Mouse (Mus musculus) ES-E14 (cell line): ENCODE measurements around the gene P2rx1. TPM values are rescaled to one million over a fixed set of nuclear protein-coding genes. Genes with fewer than 3 reads are reported as not detected.

Experiments
- DNase-seq: peaks from one replicate; pipeline ENCODE4 v3.0.0-alpha.2; 2013; ENCODE audit warnings: low read depth, low spot score
- H3K27ac ChIP-seq: 2 replicates; pipeline ENCODE4 v1.5.1; 2012; ENCODE audit warnings: low read depth, mild to moderate bottlenecking, low read length, moderate library complexity, mixed read lengths; ENCODE audit not compliant: poor library complexity, insufficient read depth, severe bottlenecking
- H3K36me3 ChIP-seq: 2 replicates; pipeline ENCODE4 v1.6.1; 2012; ENCODE audit warnings: mild to moderate bottlenecking, low read length, moderate library complexity, mixed read lengths; ENCODE audit not compliant: control insufficient read depth, poor library complexity, insufficient read depth, severe bottlenecking
- H3K4me1 ChIP-seq, 2 experiments: fragments of 150-350 bp in 1 of 2; sonication (generic) in 1 of 2; 2 replicates each; pipeline ENCODE4 v1.6.1; 2012; ENCODE audit warnings: low read length in 2 of 2, mild to moderate bottlenecking in 1 of 2, mixed read lengths in 1 of 2; ENCODE audit not compliant: control insufficient read depth in 2 of 2, insufficient read depth in 2 of 2, poor library complexity in 1 of 2
- H3K4me3 ChIP-seq, 2 experiments: fragments of 150-350 bp in 1 of 2; sonication (generic) in 1 of 2; 2 replicates each; pipeline ENCODE4 v1.5.1; 2012; ENCODE audit warnings: low read length in 2 of 2, low read depth in 1 of 2, mild to moderate bottlenecking in 1 of 2, mixed read lengths in 1 of 2; ENCODE audit not compliant: insufficient read depth in 1 of 2, poor library complexity in 1 of 2, severe bottlenecking in 1 of 2
- H3K9ac ChIP-seq: 2 replicates; pipeline ENCODE4 v1.6.1; 2012; ENCODE audit warnings: low read depth, mild to moderate bottlenecking, low read length, mixed read lengths; ENCODE audit not compliant: poor library complexity, insufficient read depth, severe bottlenecking
- H3K9me3 ChIP-seq: fragments of 150-350 bp; sonication (generic); 2 replicates; pipeline ENCODE4 v1.6.1; 2012; ENCODE audit warnings: low read depth, mild to moderate bottlenecking, low read length; ENCODE audit not compliant: control insufficient read depth, insufficient read depth
- CHD2 ChIP-seq: IDR thresholded peaks from 2 replicates; pipeline ENCODE4 v1.6.1; 2014; ENCODE audit warnings: mild to moderate bottlenecking, low read depth, low read length, inconsistent platforms
- HCFC1 ChIP-seq: IDR thresholded peaks from 2 replicates; pipeline ENCODE4 v1.6.1; 2012; ENCODE audit warnings: low read length, inconsistent platforms, borderline replicate concordance; ENCODE audit not compliant: insufficient read depth
- MAFK ChIP-seq: IDR thresholded peaks from 2 replicates; pipeline ENCODE4 v1.6.1; 2014; ENCODE audit warnings: mild to moderate bottlenecking, low read depth, low read length, inconsistent platforms; ENCODE audit not compliant: insufficient read depth
- ZC3H11A ChIP-seq: IDR thresholded peaks from 2 replicates; pipeline ENCODE4 v1.6.1; 2012; ENCODE audit warnings: low read depth, mild to moderate bottlenecking, inconsistent platforms, low read length, borderline replicate concordance
- ZNF384 ChIP-seq: IDR thresholded peaks from 2 replicates; pipeline ENCODE4 v1.6.1; 2012; ENCODE audit warnings: low read depth, low read length, inconsistent platforms
- in situ Hi-C, 2 experiments: fragments of 600-800 bp; cut with MboI; formaldehyde crosslinking; loops; one replicate each; pipeline ENCODE4 v1.15.1; 2025; ENCODE audit warnings: low sequenced_read_pairs in 2 of 2, inconsistent platforms in 1 of 2; ENCODE audit not compliant: unreplicated experiment in 2 of 2
- total RNA-seq: library from RNA; depleted of rRNA; stranded (reverse); fragments of 300-350 nt; gene quantifications from 2 replicates; pipeline ENCODE4 v1.2.3, GENCODE M21; 2012

Gene P2rx1
- total RNA-seq, 1 experiment: 0.36 TPM

DNA sequence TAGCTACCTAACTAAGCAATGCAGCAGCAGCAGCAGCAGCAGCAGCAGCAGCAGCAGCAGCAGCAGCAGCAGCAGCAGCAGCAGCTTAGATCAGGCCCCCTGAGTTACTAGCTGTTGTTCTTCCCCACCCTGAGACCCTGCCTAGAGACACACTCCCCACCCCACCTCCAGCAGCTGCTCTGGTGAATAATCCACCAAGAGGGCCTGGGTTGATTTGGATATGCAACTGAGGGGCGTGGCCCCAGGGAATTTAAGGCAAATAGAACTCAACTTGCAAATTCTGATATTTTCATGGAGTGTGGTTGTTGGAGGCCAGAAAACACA, 45.8 kb upstream of the P2rx1 start:
- no peak overlapping the region for H3K4me3 ChIP-seq
- TF ChIP-seq CHD2: no peak
- TF ChIP-seq HCFC1: no peak
- TF ChIP-seq ZNF384: no peak
- no peak for TF ChIP-seq ZC3H11A
- no peak for TF ChIP-seq MAFK

DNA sequence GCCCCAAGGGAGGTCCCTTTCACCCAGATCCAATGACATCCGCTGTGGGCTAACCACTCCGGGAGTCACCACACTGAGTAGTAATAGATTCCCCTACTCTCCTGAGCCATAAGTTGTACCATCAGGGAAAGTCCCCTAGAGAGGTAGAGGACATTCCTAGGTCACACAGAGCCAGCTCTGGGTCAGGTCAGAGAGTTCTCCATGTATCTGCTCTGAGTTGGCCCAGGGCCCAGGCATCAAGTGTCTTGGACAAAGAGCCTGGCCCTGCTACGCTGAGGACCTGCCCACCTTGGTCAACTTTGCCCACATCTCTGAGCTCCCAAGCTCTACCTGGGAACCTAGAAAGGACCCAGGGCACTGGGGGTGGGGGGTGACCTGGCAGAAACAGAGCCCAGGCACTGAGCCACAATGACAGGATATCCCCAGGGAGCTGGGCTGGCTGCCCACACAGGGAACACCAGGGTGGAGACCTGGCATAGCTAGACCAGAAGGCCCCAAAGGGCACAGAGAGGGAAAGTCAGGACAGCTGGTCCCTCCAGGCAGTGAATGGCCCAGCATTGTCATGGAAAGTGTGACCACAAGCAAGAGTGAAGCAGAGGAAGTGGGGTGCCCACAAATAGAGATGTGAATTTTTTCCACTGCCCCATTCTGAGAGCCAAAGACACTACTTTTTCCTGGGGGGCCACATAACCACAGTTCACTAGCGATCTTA, 45.3 kb upstream of the P2rx1 start:
- no peak for DNase-seq
- in situ Hi-C loops: no loop called here

More for the DNA sequence above, 45.8 kb upstream of the P2rx1 start:
- no peak for DNase-seq
- Histone ChIP-seq H3K4me1 (peaks cover 16 to 28% of the 10 kb centered on the region in 2 experiments; a peak in 3 of 4 replicates), H3K36me3 (no peaks in the 10 kb centered on the region), H3K9me3 (no peaks in the 10 kb centered on the region), H3K27ac (no peak overlapping the region), H3K9ac (no peak overlapping the region)
- in situ Hi-C loops: no loop called here

DNA sequence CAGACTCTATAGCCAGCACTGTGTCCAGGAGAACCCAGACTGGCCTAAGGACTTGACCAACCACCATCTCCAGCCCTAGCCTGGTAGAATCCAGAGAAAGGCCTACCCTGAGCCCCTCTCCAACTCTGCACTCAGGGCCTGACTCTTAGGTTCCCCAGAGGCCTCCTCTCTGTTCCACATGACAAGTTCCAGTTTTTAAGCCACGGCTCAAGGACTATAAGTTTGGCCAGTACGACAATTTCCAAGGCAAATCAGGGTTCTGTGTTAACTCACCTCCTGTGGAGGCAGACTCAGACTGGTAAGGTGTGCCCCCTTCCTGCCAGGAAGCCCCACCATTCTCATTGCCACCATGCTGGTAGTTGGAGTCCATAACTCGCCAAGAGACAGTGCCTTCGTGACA, 44.7 kb upstream of the P2rx1 start:
- Histone ChIP-seq H3K9ac (no peak overlapping the region), H3K36me3 (no peaks in the 10 kb centered on the region), H3K27ac (no peak overlapping the region), H3K4me1 (peaks cover 19 to 29% of the 10 kb centered on the region in 2 experiments; a peak in 3 of 4 replicates), H3K4me3 (no peak overlapping the region), H3K9me3 (no peaks in the 10 kb centered on the region)
- no peak for TF ChIP-seq ZNF384
- TF ChIP-seq CHD2: no peak
- TF ChIP-seq HCFC1: no peak
- TF ChIP-seq ZC3H11A: no peak
- no peak for TF ChIP-seq MAFK
- in situ Hi-C loops: no loop called here
- DNase-seq: no peak

More for the DNA sequence above, 45.3 kb upstream of the P2rx1 start:
- H3K27ac ChIP-seq: no peak overlapping the region
- no peak overlapping the region for H3K4me3 ChIP-seq
- H3K9ac ChIP-seq: no peak overlapping the region
- TF ChIP-seq CHD2: no peak
- TF ChIP-seq ZC3H11A: no peak
- TF ChIP-seq HCFC1: no peak
- TF ChIP-seq MAFK: no peak
- TF ChIP-seq ZNF384: no peak
- no peaks in the 10 kb centered on the region for H3K36me3 ChIP-seq
- no peaks in the 10 kb centered on the region for H3K9me3 ChIP-seq
- peaks cover 16 to 28% of the 10 kb centered on the region in 2 experiments; a peak in 3 of 4 replicates for H3K4me1 ChIP-seq

- in situ Hi-C loops: no loop called here
- Histone ChIP-seq H3K9ac (no peak overlapping the region), H3K9me3 (no peaks in the 10 kb centered on the region), H3K27ac (no peak overlapping the region), H3K4me1 (peaks cover 20 to 31% of the 10 kb centered on the region in 2 experiments; a peak in 3 of 4 replicates), H3K4me3 (no peak overlapping the region), H3K36me3 (no peaks in the 10 kb centered on the region)
- TF ChIP-seq MAFK: no peak
- TF ChIP-seq ZNF384: no peak
- no peak for TF ChIP-seq CHD2
- no peak for DNase-seq
These were observed 43.4 kb upstream of the P2rx1 start for GRCm38 (mm10) chr11:72955339-72955974.

DNA sequence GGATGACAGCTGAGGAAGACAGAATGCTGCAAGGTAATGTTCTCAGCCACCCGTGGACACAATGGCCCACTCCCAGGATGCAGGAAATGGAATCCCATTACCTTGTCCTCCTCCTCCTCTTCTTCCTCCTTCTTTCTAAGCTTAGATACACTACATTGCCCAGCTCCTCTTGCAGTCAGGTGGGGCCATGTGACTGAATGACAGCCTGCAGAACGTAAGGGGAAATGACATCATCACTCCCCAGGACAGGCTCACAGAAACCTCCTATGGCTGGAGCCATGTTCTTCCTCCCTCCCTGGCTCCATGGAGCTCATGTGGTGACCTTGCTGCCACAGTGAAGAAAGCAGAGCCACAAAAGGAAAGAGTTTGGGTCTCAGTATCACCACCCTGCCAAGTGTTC, 41.6 kb upstream of the P2rx1 start:
- in situ Hi-C loops: no loop called here
- Histone ChIP-seq H3K4me3 (no peak overlapping the region), H3K27ac (no peak overlapping the region), H3K9ac (no peak overlapping the region), H3K4me1 (peaks cover 14 to 26% of the 10 kb centered on the region in 2 experiments; a peak in 3 of 4 replicates), H3K9me3 (no peaks in the 10 kb centered on the region), H3K36me3 (no peaks in the 10 kb centered on the region)
- DNase-seq: no peak
- TF ChIP-seq MAFK: no peak
